Mouse (Mus musculus) embryonic stem cell, embryonic (primary cell): ENCODE results near the gene Kras.

Experiments
- CTCF ChIA-PET, 4 experiments: fragments of 300-600 bp in 2 of 4; fragments of 350-600 bp in 2 of 4; sonication (Branson Sonifier 250); formaldehyde crosslinking; loops; one replicate each; lab custom pipeline; 2022; ENCODE audit warnings: inconsistent platforms in 2 of 4; lab: Charles Lee
- POLR2A ChIA-PET, 4 experiments: fragments of 300-600 bp in 2 of 4; fragments of 350-600 bp in 2 of 4; sonication (Branson Sonifier 250); formaldehyde crosslinking; loops; one replicate each; lab custom pipeline; 2022; ENCODE audit warnings: antibody characterized with exemption in 4 of 4, inconsistent platforms in 1 of 4; lab: Charles Lee

The Kras gene

DNA sequence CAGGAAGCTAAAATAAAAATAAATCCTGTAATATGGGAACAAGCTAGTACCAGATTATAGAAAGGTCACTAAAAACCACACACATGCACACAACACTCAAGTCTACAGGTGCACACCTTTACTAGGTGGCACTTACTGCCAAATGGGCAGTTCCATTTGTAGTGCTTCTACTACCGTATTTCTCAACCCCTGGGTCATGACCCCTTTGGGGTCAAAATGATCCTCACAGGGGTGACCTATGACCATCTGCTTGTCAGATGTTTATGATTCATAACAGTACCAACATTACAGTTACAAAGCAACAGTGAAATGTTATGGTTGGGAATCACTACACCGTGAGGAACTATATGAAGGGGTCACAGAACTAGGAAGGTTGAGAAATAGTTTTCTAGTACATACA lies 36.1 kb downstream of the Kras start:
- ChIA-PET POLR2A (interaction anchor here in 2 of 4 experiments (1.5 to 6.4 kb wide), 8 partner anchors 12 to 127 kb away, joined by 4 to 71 read pairs (median 8); no protein-coding TSS in a partner anchor), CTCF (no interaction called here)

DNA sequence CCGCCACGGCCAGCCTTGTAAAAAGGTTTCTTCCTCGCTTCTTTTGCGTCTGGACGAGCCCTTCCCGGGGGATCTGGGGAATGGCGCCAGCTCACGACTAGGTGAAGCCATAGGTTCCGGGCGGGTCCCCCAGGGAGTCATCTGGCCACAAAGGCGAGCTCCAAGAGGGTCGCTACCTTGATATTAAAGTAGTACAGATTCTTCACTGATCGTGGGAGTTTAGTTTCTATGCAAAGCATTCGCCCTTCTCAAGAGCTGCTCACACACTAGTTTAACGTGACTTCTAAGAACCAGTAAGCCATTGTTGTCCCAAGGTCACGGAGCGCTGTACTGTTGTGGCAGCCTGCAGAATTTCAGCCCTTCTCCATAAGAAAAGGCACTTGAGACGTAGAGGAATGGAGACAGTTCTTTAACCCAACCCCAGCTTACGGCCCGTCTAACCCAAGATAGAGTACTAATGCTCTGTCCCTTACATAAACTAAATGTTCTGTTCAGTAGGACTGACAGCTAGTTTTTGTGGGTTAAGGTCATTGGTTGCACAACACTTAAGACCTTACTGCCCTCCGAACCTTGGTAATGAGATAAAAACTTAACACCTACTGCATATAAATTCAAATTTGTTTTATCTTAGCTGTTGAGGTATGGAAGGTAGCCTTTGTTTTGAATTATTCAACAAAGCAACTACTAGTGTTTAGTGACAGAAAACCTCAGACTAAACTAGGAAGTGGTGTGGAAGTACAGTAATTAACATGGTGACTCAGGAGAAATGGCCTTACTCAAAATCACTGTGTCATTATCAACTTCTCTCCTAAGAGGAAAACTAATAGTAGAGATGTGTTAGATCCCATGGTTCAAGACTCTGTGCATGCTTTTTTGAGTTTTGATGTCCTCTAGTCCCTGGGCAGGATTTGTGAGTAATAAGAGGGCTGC lies 38.4 kb downstream of the Kras start:
- POLR2A ChIA-PET = interaction anchor here (0.6 to 6.4 kb wide), 135 partner anchors 8 to 1421 kb away, joined by 3 to 212 read pairs (median 5); partner anchors contain the start of genes Bcat1 (in 3 of the 4), Kras (in 2 of the 4) and Rassf8 (in 1 of the 4)
- CTCF ChIA-PET = interaction anchor here (0.6 to 2.1 kb wide), 17 partner anchors 10 to 279 kb away, joined by 3 to 14 read pairs (median 3); no protein-coding TSS in a partner anchor

DNA sequence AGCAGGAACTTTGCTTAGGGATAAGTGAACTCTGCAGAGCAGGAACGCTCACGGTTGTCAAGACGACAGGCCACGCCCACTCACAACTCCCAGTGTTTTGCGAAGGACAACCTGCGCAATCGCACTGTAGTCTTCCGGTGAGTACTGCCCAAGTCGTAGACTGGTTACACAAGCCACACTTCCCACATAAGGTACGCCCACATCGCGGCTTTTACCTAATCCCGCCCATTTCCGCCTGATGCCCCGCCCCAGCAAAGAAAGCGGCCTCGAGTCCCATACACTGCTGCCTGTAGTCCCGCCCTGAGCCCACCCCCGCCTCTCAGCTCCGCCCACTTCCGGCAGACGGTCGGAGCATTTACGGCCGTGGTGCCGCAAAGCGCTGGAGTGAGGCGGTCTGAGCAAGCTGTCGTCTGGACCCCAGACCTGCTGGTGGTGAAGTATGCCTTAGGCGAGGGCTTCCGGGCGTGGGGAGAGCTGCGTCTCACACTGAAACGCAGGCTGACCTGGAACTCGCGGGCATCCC lies 39.2 kb downstream of the Kras start, which contains the start of the genes Casc1 and Etfrf1:
Gene Casc1 (minus strand): TSS at position 190 of the 523 bp plus-strand sequence.
Gene Etfrf1 (plus strand): TSS at position 319 of the 523 bp plus-strand sequence.
- ChIA-PET CTCF (interaction anchor here (0.6 to 2.1 kb wide), 17 partner anchors 10 to 190 kb away, joined by 3 to 14 read pairs (median 3); no protein-coding TSS in a partner anchor), POLR2A (interaction anchor here (0.5 to 6.4 kb wide), 137 partner anchors 9 to 1851 kb away, joined by 3 to 212 read pairs (median 5); partner anchors contain the start of genes Bcat1 (in 3 of the 4), Kras (in 2 of the 4) and Rassf8 (in 1 of the 4))

DNA sequence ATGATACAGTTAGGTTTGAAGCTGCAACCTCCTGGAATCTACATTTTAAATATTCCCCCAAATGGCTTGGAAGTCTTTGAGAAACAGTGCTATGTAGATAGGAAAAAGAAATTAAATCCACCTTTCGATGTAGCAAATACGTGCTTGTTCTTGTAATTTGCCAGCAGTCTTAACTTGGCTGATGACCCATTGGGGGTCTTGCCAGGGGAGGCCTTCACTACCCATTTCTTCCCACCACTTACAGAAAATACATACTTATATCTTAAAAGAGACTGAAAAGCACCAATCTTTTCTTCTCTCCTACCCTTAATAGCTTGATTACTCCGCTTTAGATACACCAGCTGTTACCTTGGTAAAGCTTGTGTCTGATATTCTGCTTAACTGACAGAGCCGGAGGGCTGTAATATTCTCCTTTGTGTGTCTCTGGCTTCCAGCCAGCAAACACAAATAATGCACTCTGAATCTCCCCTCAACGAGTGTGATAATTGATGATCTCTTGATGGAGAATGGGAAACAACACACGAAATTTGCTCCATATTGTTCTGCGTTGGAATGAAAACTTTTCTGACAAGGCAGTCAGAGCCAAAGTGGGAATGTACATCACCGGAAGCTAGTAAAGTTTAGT lies 39.9 kb downstream of the Kras start:
- ChIA-PET POLR2A (interaction anchor here (0.5 to 6.4 kb wide), 93 partner anchors 8 to 646 kb away, joined by 3 to 212 read pairs (median 7); partner anchors contain the start of genes Bcat1 (in 3 of the 4), Kras (in 2 of the 4) and Rassf8 (in 1 of the 4)), CTCF (interaction anchor here (0.9 to 2.1 kb wide), 9 partner anchors 9 to 133 kb away, joined by 3 to 14 read pairs (median 5); no protein-coding TSS in a partner anchor)

DNA sequence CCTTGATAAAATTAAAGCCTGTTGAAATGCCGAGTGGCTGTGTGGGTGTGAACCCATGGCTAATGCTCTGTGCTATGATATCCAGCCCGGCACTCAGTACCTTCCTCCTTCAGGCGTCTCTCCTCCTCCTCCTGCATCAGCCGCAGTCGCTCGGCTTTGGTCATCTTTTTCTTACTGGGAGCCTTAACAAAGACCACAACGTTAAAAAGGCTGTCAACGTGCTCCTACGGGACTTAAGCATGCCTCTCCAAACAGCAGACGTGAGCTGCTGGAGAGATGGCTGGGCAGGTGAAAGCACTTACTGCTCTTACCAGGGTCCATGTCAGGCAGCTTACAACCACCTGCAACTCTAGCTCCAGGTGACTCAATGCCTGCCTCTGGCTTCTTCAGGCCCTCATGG lies 44.9 kb downstream of the Kras start:
- ChIA-PET CTCF (interaction anchor here in 1 of 4 experiments (0.8 to 1.4 kb wide), 3 partner anchors 11 to 137 kb away, joined by 3 to 6 read pairs (median 3); no protein-coding TSS in a partner anchor), POLR2A (interaction anchor here in 2 of 4 experiments (0.9 to 2.5 kb wide), 5 partner anchors 12 to 137 kb away, joined by 3 to 9 read pairs (median 5); no protein-coding TSS in a partner anchor)

DNA sequence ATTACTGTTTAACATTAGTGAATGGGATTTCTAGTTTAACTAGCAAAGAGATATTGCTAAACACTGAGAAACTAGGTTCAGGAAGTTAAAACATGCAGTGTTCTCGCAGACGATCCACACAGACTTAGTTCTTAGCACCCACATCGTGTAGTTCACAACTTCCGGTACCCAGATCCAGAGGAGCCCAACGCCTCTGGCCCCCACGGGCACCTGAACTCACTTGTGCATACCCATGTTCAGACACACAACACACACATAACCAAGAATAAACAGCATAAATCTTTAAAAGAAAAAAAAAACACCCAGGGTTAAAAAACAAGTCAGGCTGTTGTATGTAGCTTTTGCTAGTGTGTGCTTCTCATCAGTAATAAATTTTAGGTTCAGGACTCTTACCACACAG lies 45.6 kb downstream of the Kras start:
- ChIA-PET POLR2A (interaction anchor here in 1 of 4 experiments (2.0 to 2.5 kb wide), 2 partner anchors 134 to 137 kb away, joined by 5 to 9 read pairs; no protein-coding TSS in a partner anchor), CTCF (no interaction called here)

DNA sequence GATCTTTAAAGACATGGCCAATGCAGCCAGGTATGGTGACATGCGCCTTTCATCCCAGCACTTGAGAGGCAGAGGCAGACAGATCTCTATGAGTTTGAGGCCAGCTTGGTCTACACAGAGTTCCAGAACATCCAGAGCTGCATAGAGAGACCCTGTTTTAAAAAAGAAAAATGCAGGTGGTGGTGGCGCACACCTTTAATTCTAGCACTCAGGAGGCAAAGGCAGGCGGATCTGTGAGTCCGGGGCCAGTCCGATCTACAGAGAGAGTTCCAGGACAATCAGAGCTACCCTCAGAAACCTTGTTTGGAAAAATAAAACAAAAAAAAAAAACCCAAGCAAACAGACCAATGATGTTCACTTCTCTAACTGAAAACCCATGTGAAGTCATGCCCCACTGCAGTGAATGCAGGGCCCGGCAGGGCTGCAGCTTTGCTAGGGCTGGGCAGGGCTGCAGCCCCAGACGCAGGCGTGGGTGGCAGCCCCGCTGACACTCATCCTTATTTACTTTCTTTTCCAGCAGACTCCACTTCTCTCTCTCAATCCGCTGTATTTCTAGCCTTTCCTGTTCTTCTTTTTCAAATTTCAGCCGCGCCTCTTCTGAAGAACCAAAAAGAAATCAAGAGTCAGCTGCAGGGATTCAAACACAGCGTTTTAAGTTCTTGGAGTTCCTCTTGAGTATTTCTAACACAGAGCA lies 47.5 kb downstream of the Kras start:
- ChIA-PET POLR2A (interaction anchor here (0.5 to 4.8 kb wide), 19 partner anchors 9 to 681 kb away, joined by 3 to 31 read pairs (median 3); partner anchors contain the start of genes Casc1 (in 4 of the 4) and Etfrf1 (in 4 of the 4)), CTCF (interaction anchor here in 2 of 4 experiments (0.6 to 1.9 kb wide), 5 partner anchors 15 to 139 kb away, joined by 3 to 9 read pairs (median 3); no protein-coding TSS in a partner anchor)

DNA sequence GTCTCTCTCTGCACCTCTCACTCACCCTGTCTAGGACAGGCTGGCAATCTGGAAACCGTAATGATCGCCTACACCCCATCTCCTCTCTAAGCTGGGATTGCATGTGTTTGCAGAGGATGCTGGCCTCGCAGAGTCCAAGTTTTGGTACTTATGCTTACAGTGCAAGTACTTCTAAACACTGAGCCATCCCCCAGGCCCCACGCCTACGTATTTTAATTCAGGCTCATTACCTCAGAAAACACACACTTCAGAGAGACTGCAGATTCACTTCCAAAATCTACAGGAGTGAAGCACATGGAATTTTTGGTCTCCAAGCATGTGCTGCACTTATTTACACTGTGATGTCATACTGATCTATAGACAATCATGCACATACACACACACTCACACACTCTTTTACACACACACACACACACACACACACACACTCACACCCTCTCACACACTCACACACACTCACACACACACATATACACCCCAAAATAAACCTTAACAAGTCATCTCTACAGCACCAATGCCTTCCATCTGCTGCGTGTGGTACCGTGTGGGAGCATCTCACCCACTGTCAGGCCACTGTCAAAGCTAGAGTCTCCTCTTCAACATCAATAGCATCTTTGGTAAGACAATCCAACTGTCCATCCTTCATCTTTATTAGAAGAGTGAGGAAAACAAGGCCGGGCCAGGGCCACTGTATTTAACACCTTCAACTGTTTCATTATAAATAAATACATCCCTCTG lies 51.9 kb downstream of the Kras start:
- POLR2A ChIA-PET = interaction anchor here in 1 of 4 experiments (0.5 kb wide), 1 partner anchor 12 kb away, joined by 3 read pairs; no protein-coding TSS in a partner anchor
- CTCF ChIA-PET = interaction anchor here in 1 of 4 experiments (1.0 kb wide), 1 partner anchor 11 kb away, joined by 3 read pairs; no protein-coding TSS in a partner anchor

DNA sequence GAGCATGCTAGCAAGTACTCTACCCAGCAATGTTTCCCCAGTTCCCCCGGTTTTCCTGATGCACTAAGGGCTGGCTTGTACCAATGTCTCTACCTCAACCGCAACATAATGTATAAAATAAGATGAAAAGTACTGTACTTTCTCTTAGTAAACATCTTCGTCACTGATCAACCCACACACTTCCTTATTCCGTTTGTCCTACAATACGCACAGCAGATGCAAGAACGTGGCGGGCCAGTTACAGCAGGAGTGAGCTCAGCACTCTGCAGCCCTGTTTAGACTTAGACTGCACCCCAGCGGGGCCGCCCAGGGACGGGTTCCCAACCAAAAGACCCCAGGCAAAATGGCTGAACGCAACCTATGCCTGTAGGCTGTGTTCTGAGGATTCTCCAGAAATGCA lies 56.6 kb downstream of the Kras start:
- ChIA-PET POLR2A (interaction anchor here in 3 of 4 experiments (0.6 to 1.8 kb wide), 10 partner anchors 9 to 147 kb away, joined by 3 to 6 read pairs (median 3); partner anchors contain the start of genes Casc1 (in 2 of the 3) and Etfrf1 (in 2 of the 3)), CTCF (interaction anchor here in 1 of 4 experiments (0.8 kb wide), 1 partner anchor 33 kb away, joined by 3 read pairs; no protein-coding TSS in a partner anchor)

DNA sequence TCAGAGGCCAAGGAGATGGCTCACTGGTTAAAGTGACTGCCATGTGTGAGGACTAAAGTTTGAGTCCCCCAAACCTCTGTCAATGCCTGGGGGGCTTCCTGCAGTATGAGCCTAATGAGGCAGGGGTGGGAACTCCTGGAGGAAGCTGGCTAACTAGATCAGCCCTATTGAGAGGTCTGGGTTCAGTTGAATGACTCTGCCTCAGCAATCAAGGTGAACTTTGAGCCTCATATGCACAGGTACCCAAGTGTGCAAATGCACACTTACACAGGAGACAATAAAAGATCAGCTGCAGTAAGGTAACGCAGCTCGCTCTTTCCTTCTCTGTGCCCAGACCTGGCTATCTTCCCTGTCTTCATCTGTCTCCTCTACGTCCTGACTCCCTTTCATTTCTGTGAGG lies 57.0 kb downstream of the Kras start:
- POLR2A ChIA-PET = interaction anchor here in 3 of 4 experiments (0.6 to 1.8 kb wide), 9 partner anchors 9 to 148 kb away, joined by 3 to 6 read pairs (median 3); partner anchors contain the start of genes Casc1 (in 2 of the 3) and Etfrf1 (in 2 of the 3)
- CTCF ChIA-PET = interaction anchor here in 3 of 4 experiments (0.5 to 0.8 kb wide), 3 partner anchors 33 to 149 kb away, joined by 3 to 5 read pairs (median 3); no protein-coding TSS in a partner anchor

DNA sequence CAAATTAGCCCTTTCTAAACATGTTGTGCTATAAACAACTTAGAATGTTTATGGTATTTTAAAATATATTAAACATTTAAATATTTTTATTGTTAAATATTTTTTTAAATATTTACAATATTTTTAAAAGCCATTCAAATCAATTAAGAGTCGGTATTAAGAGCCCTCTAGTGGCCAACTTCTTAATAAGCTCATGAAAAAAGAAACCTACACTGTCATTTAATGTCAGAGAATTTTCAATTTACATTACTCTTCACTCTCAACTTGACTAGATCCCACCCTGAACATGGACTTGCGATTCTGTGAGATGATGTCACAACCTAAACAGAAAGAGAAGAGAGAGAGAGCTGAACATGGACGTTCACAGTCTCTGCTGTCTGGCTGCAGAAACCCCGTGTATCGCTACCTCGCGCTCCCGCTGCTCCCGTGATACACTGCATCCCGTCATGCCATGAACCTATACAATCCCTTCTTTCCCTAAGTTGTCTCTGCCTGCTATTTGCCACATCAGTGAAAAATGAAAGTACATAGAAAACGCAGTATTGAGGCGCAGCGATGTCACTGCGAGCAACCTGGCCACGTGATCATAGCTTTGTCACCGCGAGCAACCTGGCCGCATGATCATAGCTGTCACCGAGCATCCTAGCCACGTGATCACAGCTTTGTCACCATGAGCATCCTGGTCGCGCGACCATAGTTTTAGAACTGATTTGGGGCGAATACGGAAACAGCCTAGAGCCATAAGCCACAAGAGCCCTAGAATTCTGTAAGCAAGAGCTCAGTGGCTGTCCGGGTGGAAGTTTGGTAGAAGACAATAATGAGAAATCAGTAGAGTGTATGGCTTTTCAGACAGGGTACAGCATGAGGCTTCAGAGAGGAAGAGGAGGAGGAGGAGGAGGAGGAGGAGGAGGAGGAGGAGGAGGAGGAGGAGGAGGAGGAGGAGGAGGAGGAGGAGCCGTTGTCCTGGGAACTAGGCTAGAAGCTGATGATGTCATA lies 62.6 kb downstream of the Kras start:
- CTCF ChIA-PET = interaction anchor here (0.6 to 2.3 kb wide), 48 partner anchors 9 to 1156 kb away, joined by 3 to 23 read pairs (median 4); partner anchors contain the start of genes Etfrf1 (in 4 of the 4), Casc1 (in 3 of the 4) and Bcat1 (in 1 of the 4)
- POLR2A ChIA-PET = interaction anchor here in 3 of 4 experiments (0.5 to 2.3 kb wide), 36 partner anchors 9 to 350 kb away, joined by 3 to 35 read pairs (median 3); partner anchors contain the start of genes Casc1 (in 3 of the 3) and Etfrf1 (in 3 of the 3)

DNA sequence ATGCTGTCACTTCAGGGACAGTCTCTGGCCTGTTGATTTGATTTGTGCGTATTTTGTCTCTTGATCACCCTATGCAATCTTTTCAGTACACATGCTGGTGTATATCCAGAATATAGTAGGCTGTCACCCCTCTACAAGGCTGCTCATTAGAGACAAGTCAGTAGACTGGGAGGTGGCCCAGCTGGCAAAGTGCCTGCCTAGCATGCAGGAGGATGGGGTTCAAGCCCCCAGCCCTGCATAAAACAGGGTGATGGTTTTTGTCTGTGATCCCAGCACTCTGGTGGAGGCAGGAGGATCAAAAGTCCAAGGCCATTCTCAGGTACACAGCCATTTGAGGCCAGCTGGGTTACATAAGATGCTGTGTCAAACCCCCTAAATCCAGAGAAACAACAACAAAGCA lies 63.9 kb downstream of the Kras start:
- CTCF ChIA-PET = no interaction called here
- POLR2A ChIA-PET = interaction anchor here in 2 of 4 experiments (1.0 to 2.2 kb wide), 3 partner anchors 11 to 25 kb away, joined by 3 to 35 read pairs (median 4); partner anchors contain the start of gene Etfrf1 (in 1 of the 2)

DNA sequence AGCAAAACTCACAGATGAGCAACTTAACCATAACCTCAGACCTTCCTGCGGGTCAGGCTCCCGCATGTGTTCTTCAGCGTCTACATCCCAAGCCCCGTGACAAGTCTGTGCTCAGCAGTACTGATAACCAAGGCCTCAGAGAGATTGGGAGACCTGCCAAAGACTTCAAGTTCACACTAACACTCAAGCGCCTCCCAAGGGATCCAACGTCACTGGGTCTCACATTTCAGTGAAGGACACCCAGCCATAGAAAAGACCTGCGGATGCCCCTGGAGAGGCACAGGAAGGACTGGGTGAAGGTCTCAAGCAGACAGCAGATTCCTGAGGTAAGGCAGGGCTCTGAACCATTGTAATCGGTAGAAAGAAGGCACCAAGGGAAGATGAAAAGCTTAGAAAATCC lies 68.0 kb downstream of the Kras start:
- ChIA-PET CTCF (interaction anchor here in 1 of 4 experiments (1.5 kb wide), 1 partner anchor 159 kb away, joined by 5 read pairs; no protein-coding TSS in a partner anchor), POLR2A (interaction anchor here in 2 of 4 experiments (0.6 to 3.3 kb wide), 9 partner anchors 8 to 1426 kb away, joined by 3 to 20 read pairs (median 3); no protein-coding TSS in a partner anchor)

DNA sequence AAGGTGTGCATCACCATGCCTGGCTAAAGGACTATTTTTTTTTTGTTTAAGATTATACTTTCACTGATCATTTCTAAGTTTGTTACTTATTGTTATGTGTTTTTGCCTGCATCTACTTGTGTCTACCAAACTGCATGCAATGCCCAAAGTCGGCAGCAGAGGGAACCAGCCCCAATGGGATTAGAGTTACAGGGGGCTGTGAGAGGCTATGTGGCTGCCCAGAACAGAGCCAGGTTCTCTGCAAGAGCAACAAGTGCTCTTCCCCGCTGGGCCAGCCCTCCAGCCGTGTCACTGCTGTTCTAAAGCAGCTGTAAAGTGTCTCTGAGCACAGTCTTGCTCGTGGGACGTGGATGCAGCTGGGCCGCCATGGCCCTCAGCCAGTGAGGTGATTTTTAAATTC lies 70.4 kb downstream of the Kras start:
- POLR2A ChIA-PET = interaction anchor here (0.5 to 2.9 kb wide), 11 partner anchors 12 to 1079 kb away, joined by 3 to 17 read pairs (median 3); partner anchors contain the start of genes Casc1 (in 2 of the 4) and Etfrf1 (in 2 of the 4)

More for the DNA sequence above, 70.4 kb downstream of the Kras start:
- CTCF ChIA-PET = interaction anchor here in 3 of 4 experiments (0.6 to 3.7 kb wide), 6 partner anchors 8 to 168 kb away, joined by 3 to 23 read pairs (median 4); no protein-coding TSS in a partner anchor
